Mouse (Mus musculus): ENCODE measurements at regions not wholly inside any gene's neighbourhood (a gene's known extent, or its start where the extent isn't known, plus 50 kb on each side); places are given as distances from the start of the nearest gene placed in this dataset.

DNA sequence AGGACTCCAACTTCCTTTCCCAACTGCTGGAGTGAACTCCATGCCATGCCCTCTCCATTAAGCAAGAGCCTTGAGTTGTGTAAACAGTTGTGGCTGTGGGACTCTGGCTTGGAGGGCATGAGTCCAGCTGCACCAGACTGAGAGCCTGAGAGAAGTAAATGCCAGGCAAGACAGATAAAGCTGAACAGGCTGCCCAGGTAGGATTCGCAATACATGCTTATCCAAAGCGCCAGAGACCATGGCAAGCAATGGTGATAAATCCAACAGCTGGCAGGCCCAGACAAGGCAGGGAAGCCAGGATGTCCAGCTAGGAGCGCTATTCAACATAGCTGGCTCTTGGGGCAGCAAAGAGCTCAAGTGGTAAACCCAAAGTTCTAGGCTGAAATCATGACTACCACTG lies 163.1 kb upstream of the Kdm8 start:
- DNase-seq = no peak

DNA sequence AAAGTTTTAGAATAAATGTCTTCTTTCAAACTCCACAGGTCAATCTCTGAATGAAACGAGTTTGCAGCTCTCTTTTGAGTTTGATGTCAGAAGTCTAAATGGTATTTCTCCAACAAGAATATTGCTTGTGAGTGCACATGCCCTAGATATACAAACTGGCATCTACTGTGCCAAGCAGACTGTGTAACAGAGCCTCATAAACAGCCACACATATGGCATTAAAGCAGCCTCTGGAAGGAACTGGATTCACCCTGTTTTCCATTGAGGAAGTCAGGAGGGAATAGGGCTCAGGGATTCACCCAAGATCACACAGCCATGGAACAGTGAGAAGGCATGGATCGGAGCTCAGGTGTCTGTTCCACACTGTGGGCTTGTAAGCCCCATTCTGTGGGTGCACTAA lies 149.2 kb upstream of the Kdm8 start:
- DNase-seq = no peak

DNA sequence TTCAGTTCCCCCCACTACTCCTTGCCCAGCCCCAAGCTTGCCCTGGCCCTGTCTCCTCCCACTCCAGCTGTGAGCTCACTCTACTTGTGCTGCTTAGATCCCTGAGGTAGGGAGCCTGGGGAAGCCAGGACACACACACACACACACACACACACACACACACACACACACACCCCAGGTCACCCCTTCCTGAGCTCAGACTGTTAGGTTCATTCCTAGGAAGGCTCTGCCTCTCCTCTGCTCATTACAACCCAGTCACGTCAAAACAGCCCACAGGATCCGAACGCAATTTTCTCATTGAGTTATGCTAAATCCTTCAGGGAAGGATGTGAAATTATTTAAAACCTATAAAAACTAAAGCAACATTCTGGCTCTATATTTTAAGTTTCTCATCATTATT lies 136.0 kb upstream of the Kdm8 start:
- no peak for DNase-seq

DNA sequence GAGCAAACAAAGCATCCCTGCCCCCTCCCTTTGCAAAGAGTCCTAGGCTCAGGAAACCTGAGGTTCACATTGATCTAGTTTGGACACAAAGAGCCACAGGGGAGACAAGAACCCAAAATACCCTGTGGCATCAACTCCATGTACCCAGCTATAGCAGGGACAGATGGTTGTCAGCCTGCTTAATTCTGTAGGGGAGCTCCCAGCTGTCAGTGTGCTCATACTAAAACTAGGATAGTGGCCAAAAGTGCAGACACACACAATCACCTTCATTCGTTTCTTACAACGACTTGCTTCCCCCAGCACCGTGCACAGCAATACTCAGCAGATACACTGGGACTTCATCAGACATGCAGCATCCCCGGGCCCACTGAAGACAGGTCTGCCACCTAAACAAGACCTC lies 133.5 kb upstream of the Kdm8 start:
- no peak for DNase-seq

DNA sequence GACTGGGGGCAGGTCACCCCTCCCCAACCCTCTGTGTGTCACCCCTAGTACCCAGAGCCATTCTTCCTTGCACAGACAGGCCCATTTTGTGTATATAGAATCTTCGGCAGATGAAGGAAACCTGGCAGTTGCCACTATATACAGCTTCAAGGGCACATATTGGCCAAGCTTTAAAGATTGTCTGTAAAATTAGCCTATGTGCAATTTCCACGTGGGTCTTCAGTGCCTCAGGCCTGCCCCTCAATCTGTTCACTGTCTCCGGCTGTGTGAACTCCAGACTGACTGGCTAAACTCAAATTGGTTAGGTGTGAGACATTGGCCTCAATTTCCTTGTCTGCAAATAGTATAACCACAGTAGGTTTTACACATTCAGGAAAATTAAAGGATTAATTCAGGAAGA lies 130.9 kb upstream of the Kdm8 start:
- no peak for DNase-seq

DNA sequence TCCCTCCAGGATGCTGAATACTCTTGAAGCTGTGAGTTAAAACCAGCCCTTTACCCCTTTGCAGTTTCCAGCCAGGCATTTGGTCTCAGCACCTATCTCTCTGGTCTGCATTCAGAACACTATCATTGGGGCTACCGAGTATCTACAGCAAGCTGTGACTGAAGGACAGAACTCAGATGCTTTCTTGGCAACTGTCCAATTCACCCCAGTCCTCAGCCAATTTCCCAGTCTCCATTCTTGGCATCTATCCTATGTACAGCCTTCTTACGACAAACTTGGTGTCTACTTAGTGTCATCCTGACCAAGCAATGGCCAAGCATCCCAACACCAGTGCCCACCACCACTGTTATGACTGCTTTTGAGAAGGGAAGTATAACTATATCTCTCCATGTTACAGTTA lies 109.7 kb upstream of the Kdm8 start:
- no peak for DNase-seq

DNA sequence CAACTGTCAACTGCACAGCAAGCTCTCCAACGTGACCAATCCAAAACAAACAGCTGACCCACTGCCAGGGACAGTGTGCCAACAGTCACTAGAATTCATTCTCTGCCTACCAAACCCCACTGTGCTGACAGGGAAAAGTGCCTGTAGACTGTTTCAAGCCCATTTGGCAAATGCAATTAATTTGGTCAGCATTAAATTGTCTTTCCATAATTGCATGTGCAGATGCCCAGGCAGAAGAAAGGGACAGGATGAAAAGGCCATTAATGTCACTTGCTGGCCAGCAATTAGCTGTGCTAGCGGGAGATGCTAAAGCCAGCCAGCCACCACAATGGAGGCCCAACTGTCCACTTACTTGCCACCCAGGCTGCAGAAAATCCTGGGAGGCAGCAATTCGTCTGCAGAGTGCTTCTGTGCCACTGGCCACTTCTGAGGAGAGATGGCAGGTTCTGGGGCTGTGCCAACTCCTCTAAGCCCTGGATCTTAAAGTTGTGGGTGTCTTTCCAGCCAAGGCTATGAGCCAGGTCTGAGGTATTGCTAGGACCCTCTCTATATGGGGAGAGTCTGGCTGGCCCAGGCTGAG lies 108.8 kb upstream of the Kdm8 start:
- no peak for DNase-seq

DNA sequence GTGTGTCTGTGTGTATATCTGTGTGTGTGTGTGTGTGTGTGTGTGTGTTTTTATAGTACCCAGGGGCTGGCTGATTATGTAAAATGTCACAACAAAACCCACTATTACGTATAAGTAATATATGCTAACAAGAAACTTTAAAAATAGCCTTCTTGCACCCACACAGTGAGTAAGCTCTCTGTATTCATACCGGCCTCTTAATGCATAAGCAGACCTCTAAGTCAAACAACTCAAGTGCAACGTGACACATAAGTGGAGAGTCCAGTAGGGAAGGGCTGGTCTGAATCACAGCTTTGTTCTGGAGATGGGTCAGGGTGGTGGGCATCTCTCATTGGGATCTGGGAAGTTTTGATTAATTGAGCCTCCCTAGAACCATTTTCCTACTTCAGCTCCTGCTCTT lies 107.7 kb upstream of the Kdm8 start:
- no peak for DNase-seq

DNA sequence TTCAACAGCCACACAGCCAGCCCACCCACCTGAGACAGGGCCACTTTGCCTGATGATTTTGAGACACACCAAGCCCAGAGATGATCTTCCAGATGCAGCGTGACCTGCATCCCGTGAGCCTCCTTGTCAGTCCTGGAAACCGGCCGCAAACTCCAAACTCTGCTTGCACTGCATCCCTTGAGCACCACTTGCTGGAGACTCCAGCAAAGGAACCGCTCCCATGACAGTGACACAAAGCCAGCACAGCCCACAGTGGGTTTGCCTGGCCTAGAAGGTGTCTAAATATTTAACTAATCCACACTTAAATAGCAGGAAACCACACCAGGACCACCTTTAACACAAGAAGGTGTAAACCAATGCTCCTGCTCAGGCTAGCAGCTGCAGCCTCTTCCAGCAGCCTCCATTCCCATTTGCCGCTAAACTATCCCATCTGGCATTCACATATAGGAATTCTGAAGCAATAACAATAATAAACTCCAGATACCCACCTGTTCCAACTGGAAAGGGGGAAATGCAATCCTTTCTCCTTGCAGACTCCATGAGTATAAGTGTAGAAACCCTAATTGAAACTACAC lies 106.2 kb upstream of the Kdm8 start:
- DNase-seq = no peak

DNA sequence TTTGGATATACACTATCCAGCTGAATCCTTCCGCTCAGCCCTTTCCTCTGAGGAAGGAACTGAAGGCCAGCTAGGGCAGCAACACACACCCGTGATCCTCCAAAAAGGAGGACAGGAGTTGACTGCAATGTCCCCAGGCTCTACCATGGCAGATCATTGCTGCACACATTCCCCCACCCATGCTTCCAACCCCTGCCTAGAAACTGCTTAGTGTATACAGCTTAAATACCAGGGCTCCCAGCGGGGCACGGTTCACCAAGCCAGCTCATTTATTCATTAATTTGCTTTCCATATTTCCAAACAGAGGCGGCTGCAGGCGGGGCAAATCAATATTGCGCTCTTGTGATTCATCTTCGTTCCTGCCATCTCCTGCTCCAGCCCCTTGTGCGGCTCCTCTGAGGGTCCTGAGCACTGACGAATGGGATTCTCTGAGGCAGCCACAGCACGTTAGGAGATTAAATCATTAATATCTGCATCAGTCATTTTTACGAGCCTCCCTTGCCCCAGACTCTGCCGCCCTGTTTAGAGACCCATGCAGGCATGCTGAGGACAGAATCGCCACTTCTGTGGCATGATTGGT lies 104.1 kb upstream of the Kdm8 start:
- DNase-seq = no peak

DNA sequence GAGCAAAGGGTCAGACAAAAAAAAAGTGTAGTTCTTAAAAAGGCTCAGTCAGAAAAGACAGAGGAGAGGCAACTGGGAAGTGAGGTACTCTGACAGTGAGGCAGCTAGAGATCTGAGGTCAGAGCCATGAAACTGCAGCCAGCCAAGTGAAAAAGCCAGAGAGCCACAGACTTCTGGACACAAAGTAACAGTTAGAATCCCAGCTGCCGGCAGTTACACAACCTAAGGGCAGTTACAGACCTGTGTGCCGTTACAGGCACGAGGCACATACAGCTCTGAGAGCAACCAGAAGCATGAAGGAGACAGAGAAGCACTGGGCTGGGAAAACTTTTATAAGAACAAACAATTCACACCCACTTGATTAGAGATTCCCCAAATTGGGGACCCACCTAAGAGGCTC lies 94.9 kb upstream of the Kdm8 start:
- no peak for DNase-seq

DNA sequence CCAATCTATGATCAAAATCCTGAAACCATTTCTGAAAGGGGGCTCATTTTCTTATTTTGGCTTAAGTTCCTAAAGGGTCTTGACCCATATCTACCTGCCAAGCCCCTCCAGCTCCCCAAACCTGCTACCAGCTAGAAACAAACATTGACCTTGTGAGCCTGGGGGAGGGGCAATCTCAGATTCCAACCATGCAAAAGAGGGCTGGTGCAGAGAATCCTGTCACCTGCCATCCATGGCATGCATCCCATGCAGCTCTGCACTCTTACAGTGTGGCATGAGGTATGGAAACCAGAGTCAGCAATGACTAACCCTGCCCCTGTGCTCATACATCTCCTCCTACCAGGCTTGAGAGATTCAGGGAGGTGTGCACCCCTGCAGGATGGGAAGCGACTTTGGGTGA lies 90.3 kb upstream of the Kdm8 start:
- no peak for DNase-seq

DNA sequence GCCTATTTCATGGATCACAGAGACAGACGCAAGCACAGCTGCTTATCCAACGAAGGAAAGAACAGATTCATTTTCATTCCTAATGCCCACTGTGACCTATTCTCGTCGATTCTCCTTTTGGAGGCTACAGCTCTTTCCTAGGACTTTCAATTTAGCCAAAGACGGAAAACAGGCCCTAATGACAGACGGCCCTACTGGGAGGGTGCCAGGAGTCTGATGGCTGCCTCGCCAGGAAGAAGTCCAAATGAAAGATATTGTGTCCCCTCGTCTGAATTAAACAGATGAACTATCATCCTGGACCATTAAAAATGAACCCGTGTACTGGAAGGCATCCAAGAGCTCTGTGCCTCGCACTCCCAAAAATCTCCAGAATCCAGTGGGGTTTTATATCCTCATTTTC lies 89.5 kb upstream of the Kdm8 start:
- no peak for DNase-seq

DNA sequence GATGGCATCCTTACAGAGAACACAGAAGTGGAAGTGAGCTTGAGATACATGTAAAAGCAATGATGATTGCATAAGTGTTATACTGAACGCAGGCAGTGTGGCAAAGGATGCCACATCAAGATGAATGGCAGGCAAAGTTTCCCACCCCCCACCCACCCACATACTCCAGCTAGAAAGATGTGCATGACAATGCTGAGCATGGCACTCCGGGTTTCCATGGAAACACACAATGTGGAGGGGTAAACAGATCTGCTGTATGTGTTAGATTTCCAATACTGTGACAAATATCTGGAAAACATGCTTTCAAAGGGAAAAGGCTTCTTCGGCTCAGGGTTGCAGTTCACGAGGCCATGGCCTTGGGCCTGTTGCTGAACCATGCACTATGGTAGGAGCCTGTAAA lies 86.5 kb upstream of the Kdm8 start:
- DNase-seq = no peak

DNA sequence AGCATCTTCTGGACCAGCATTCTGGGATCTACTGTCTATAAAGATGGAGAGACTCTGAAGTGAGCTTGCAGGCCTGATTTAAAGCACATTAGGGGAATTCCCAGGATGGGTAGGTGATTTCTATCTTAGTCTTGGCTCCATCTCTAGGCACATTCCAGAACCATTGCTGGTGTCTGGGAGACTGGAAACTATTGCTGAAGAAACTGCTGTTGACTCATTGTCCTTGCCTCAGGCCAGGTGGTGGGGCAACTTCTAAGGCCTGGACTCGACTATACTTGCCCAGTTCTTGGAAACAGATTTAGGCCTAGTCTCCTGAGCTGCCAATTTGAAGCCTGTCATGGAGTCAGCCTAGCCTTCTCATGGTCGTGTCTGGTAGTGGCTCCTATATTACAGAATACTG lies 61.5 kb upstream of the Kdm8 start:
- DNase-seq = no peak

DNA sequence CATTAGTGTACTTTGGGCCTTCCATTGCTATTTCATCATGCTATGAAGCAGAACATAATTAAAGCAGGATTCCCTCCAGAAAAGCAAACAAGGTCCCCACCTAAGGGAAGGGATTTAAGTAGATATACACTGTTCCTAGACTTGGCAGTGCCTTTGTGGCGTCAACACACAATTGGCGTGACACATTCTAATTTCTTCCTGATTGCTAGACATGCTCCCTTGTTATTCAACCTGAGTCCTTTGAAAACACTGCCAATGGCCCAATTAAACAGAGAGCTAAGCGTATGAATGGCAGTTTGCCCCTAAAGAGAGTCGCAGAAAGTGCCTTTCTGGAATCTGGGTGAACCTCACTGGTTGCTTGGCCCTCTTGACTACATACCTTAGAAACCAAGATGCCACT lies 60.3 kb upstream of the Kdm8 start:
- no peak for DNase-seq

DNA sequence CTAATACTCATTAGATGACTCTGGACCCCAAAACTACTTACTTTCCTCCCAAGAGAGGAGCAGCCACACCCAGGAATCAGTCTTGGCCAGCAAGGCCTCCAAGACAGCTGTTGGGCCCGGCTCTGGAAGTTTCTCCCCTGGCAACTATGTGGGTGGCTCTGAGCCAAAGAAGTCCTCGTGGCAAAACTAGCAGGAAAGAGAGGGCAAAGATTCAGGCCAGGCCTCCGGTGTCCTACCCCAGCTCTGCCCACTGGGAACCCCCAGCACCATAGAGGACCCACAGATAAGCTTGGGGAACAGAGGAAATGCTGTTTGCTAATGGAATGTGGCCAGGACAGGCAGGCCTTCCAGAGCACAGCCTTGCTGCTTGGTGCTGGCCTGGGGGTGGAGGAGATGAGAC lies 51.9 kb upstream of the Kdm8 start:
- DNase-seq = peak; percentile 11

DNA sequence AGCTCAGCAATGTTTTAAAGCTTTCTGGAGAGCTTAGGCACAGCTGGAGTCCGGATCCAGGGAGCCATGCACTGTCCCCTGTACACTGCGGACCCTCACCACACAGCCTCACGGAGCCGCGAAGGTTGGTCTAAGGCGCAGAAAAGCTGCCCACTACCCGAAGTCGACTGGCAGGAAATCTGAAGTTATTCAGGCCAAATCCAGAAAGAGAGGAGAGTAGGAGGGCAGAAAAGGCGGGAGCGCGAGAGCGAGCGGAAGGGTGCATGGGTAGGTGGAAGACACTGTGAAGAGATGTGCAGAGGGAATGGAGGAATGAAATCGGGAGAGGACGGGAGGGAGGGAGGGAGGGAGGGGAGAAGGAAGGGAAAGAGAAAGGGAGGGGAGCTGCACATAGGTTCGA lies 51.2 kb upstream of the Kdm8 start:
- no peak for DNase-seq

DNA sequence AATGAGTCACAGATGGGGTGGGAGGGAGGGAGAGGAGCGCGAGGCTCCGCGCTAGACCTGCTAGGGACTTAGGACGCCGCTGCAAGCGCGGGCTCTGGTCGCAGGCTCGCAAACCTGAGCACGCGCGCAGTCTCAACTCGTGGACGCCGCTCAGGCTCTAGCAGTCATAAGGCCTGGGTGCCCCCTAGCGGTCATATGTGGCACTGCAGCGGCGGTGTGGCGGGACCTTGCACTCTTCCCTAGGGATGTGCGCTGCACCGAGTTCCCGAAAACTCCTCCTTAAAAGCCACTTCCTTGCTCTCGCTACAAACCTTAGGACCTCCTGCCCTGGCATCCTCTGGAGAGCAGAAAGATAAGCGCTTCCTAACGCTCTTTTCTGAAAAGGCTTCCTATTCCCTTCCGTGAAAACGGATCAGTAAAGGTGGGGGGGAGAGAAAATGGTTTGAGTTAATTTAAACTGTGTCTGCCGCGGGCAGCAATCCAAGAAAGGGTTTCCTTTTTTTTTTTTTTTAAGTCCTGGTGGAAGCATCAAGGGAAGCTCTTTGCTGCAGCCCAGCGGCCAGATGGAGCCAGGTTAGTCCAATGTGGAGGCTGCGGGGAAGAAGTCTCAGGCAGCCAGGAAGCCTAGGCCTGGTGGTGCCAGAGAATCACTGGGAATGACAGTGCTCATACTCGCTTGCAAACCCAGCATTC lies 50.7 kb upstream of the Kdm8 start:
- DNase-seq = peak; percentile 97

Data from lung, postnatal 14 days (tissue).